Mouse (Mus musculus) retina, postnatal 7 days (tissue): Measurements from ENCODE around the gene Gm11096.

Experiments
- DNase-seq: peaks from one replicate; pipeline ENCODE4 v3.0.0-alpha.2; 2012; ENCODE audit warnings: low read depth, low spot score

The Gm11096 gene

GRCm38 (mm10) chr17:81480351-81481161 lies 39.0 kb downstream of the Gm11096 start:
- DNase-seq, result no peak

GRCm38 (mm10) chr17:81481843-81482490 lies 40.4 kb downstream of the Gm11096 start:
- DNase-seq, result no peak

GRCm38 (mm10) chr17:81486388-81486787 lies 44.8 kb downstream of the Gm11096 start:
- no peak for DNase-seq
